Mouse (Mus musculus) ZHBTc4 (cell line): Measurements from ENCODE around the gene Tbxas1.

Experiments used
- DNase-seq: peaks from one replicate; pipeline ENCODE4 v3.0.0-alpha.2; 2011; ENCODE audit warnings: low read depth, low spot score

Tbxas1 gene

GRCm38 (mm10) chr6:38997838-38998237 is 122.6 kb downstream of the Tbxas1 start:
- DNase-seq: no peak

- no peak for DNase-seq
Observed at GRCm38 (mm10) chr6:39003126-39003525, 127.9 kb downstream of the Tbxas1 start.

- no peak for DNase-seq
Observed at GRCm38 (mm10) chr6:39004003-39004473, 128.8 kb downstream of the Tbxas1 start.

- DNase-seq: no peak
Observed at GRCm38 (mm10) chr6:39005267-39005944, 130.2 kb downstream of the Tbxas1 start.

- no peak for DNase-seq
Observed at GRCm38 (mm10) chr6:39005945-39006572, 130.9 kb downstream of the Tbxas1 start.

- DNase-seq: no peak
Observed at GRCm38 (mm10) chr6:39007223-39007622, 132.0 kb downstream of the Tbxas1 start.

GRCm38 (mm10) chr6:39008116-39008515 is 132.9 kb downstream of the Tbxas1 start:
- no peak for DNase-seq

GRCm38 (mm10) chr6:39013034-39013832 is 138.0 kb downstream of the Tbxas1 start:
- DNase-seq: peak; percentile 11

- DNase-seq: no peak
Observed at GRCm38 (mm10) chr6:39017942-39018341, 142.7 kb downstream of the Tbxas1 start.

- peak; percentile 60 for DNase-seq
Observed at GRCm38 (mm10) chr6:39018805-39019204, 143.6 kb downstream of the Tbxas1 start.

- DNase-seq: no peak
Observed at GRCm38 (mm10) chr6:39019219-39019618, 144.0 kb downstream of the Tbxas1 start.

- no peak for DNase-seq
Observed at GRCm38 (mm10) chr6:39021909-39022308, 146.7 kb downstream of the Tbxas1 start.

GRCm38 (mm10) chr6:39022461-39023181 is 147.4 kb downstream of the Tbxas1 start:
- no peak for DNase-seq

GRCm38 (mm10) chr6:39024631-39025030 is 149.4 kb downstream of the Tbxas1 start:
- no peak for DNase-seq

GRCm38 (mm10) chr6:39025038-39025437 is 149.8 kb downstream of the Tbxas1 start:
- DNase-seq: no peak

- DNase-seq: no peak
Observed at GRCm38 (mm10) chr6:39030714-39031113, 155.5 kb downstream of the Tbxas1 start.

- DNase-seq: no peak
Observed at GRCm38 (mm10) chr6:39033676-39034075, 158.5 kb downstream of the Tbxas1 start.

- no peak for DNase-seq
Observed at GRCm38 (mm10) chr6:39035039-39035438, 159.8 kb downstream of the Tbxas1 start.

GRCm38 (mm10) chr6:39036204-39036603 is 161.0 kb downstream of the Tbxas1 start:
- no peak for DNase-seq

- no peak for DNase-seq
Observed at GRCm38 (mm10) chr6:39040451-39040850, 165.2 kb downstream of the Tbxas1 start.

GRCm38 (mm10) chr6:39049141-39049540 is 173.9 kb downstream of the Tbxas1 start:
- DNase-seq: no peak

- DNase-seq: no peak
Observed at GRCm38 (mm10) chr6:39050836-39051235, 175.6 kb downstream of the Tbxas1 start.
